Comparison of ENCODE assay signal across 1 mouse cellular context in the genomic region with DNA sequence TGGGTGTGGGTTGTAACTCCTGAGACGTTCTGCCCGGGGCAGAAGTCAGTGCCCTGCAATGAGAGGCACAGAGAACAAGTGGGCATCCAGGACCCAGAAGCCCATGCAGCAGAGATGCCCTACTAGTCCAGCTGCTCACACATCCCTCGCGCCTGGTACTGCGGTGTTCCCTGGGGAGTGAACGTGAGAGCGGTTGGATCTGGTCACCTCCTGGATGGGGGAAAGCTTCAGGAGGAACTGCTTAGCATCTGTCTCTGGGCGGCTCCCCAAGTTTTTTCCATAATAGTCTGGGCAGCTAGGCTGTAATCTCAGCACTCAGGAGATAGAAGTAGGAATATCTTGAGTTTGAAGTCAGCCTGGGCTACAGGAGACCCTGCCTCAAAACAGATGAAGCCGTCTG.
TF ChIP-seq lines count a peak whose summit lies in the region.

No protein-coding gene starts in this region.

TF ChIP-seq in myocyte, 11 proteins besides CTCF, POLR2A, EP300 and RAD21 (continued from another document):
- TF ChIP-seq MYOG (IDR thresholded peaks at IDR 0.05; ENCODE audit: control insufficient read depth in 1 of 3, insufficient read depth in 1 of 3, insufficient read length in 2 of 3, low read depth in 2 of 3) = peak in 2 of 3 experiments; percentile 17 to 34
- no peak for TF ChIP-seq TCF3 (IDR thresholded peaks at IDR 0.05; ENCODE audit: insufficient read length, low read depth)
